ENCODE assay signal across 8 mouse cellular contexts in the genomic region with DNA sequence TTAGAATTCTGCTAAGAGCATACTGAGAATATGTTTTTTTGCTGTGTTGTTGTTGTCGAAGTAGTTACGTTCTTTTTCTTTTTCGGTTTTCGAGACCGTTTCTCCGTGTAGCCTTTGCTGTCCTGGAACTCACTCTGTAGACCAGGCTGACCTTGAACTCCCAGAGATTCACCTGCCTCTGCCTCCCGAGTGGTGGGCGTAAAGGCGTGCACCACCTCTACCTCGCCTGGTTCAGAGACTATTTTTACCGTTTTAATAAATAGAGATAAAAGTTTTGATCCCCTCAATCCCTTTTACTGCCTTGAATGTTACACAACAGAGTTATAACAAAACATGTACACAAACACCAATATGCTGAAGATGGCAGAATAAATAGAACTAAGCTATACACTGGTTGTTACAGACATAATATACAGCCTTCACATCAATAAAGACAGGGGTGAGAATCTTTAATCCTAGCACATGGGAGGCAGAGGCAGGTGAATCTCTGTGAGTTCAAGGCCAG. TPM values are rescaled to one million over a fixed set of nuclear protein-coding genes. Genes with fewer than 3 reads are reported as not detected.
DNase-seq lines count a peak whose midpoint lies in the region; ATAC-seq and TF ChIP-seq lines count a peak whose summit lies in the region.

No protein-coding gene starts in this region.

- peak overlapping the region; percentile 69 for H3K4me2 ChIP-seq in embryonic facial prominence, embryonic 13.5 days
- H3K4me2 ChIP-seq in intestine, embryonic 16.5 days (ENCODE audit: low read depth, low read length) = peak overlapping the region; percentile 75
- H3K4me2 ChIP-seq in neural tube, embryonic 12.5 days (replicated peaks) = peak overlapping the region; percentile 66

- peak overlapping the region; percentile 53; the same call in 1 of the 2 replicates for H3K4me3 ChIP-seq in liver, adult 2 months (ENCODE audit: insufficient read depth, low read depth, low read length)
- peak overlapping the region; percentile 43 for H3K4me3 ChIP-seq in embryonic facial prominence, embryonic 13.5 days
- H3K4me3 ChIP-seq in intestine, embryonic 16.5 days (ENCODE audit: low read length) = peak overlapping the region; percentile 45
- peak overlapping the region; percentile 27 for H3K4me3 ChIP-seq in neural tube, embryonic 12.5 days

- H3K9ac ChIP-seq in liver, adult 2 months (ENCODE audit: low read depth, low read length) = peak overlapping the region; percentile 18; the same call in 1 of the 2 replicates
- H3K9ac ChIP-seq in embryonic facial prominence, embryonic 13.5 days = peak overlapping the region; percentile 68
- peak overlapping the region; percentile 68 for H3K9ac ChIP-seq in intestine, embryonic 16.5 days (ENCODE audit: low read depth, low read length)
- peak overlapping the region; percentile 26; the same call in 1 of the 2 replicates for H3K9ac ChIP-seq in neural tube, embryonic 12.5 days

- no peak for TF ChIP-seq CTCF in liver, adult 2 months (IDR thresholded peaks at IDR 0.05; ENCODE audit: low read depth, low read length)

- no peak overlapping the region for H3K27ac ChIP-seq in liver, adult 2 months (replicated peaks; ENCODE audit: insufficient read depth, low read depth, low read length)
- H3K27ac ChIP-seq in embryonic facial prominence, embryonic 13.5 days = no peak overlapping the region
- H3K27ac ChIP-seq in intestine, embryonic 16.5 days (ENCODE audit: low read length) = no peak overlapping the region
- no peak overlapping the region for H3K27ac ChIP-seq in neural tube, embryonic 12.5 days

- H3K4me1 ChIP-seq in liver, adult 2 months (ENCODE audit: control insufficient read depth, insufficient read depth, low read length) = peaks cover 2% of the 10 kb centered on the region; the same call in 1 of the 2 replicates
- H3K4me1 ChIP-seq in embryonic facial prominence, embryonic 13.5 days = peaks cover 9% of the 10 kb centered on the region; the same call in 1 of the 2 replicates
- H3K4me1 ChIP-seq in intestine, embryonic 16.5 days (ENCODE audit: control insufficient read depth, insufficient read depth, low read length) = no peaks in the 10 kb centered on the region; the same call in 1 of the 2 replicates
- peaks cover 9% of the 10 kb centered on the region; the same call in 1 of the 2 replicates for H3K4me1 ChIP-seq in neural tube, embryonic 12.5 days

- no peaks in the 10 kb centered on the region for H3K9me3 ChIP-seq in embryonic facial prominence, embryonic 13.5 days
- no peaks in the 10 kb centered on the region for H3K9me3 ChIP-seq in intestine, embryonic 16.5 days (ENCODE audit: control insufficient read depth, low read length)
- no peaks in the 10 kb centered on the region for H3K9me3 ChIP-seq in neural tube, embryonic 12.5 days

- TF ChIP-seq POLR2A in liver, adult 2 months (IDR thresholded peaks at IDR 0.05; ENCODE audit: extremely low read depth, insufficient read depth, low read length) = no peak

- 63% methylated on average over 11 of the region's 11 CpGs for WGBS in liver, adult 2 months
- 56% methylated on average over 11 of the region's 11 CpGs for WGBS in embryonic facial prominence, embryonic 13.5 days
- WGBS in intestine, embryonic 16.5 days = 61% methylated on average over 11 of the region's 11 CpGs
- 60% methylated on average over 11 of the region's 11 CpGs for WGBS in neural tube, embryonic 12.5 days

- ATAC-seq in embryonic facial prominence, embryonic 13.5 days (ENCODE audit: insufficient number of reproducible peaks, insufficient read depth, low FRiP score, low TSS enrichment, low read depth) = no peak
- no peak for ATAC-seq in intestine, embryonic 16.5 days
- ATAC-seq in neural tube, embryonic 12.5 days (ENCODE audit: low FRiP score, low read depth) = no peak

- H3K27me3 ChIP-seq in liver, adult 2 months (ENCODE audit: control insufficient read depth, insufficient read depth, low read length) = no peaks in the 10 kb centered on the region
- peaks cover 9% of the 10 kb centered on the region; the same call in 1 of the 2 replicates for H3K27me3 ChIP-seq in embryonic facial prominence, embryonic 13.5 days
- H3K27me3 ChIP-seq in intestine, embryonic 16.5 days (replicated peaks; ENCODE audit: control insufficient read depth, insufficient read depth, low read length) = no peaks in the 10 kb centered on the region
- H3K27me3 ChIP-seq in neural tube, embryonic 12.5 days (replicated peaks) = 0 out of 2 replicates have a peak, but pooled peaks cover 4% of the 10 kb centered on the region

- no peaks in the 10 kb centered on the region for H3K36me3 ChIP-seq in liver, adult 2 months (ENCODE audit: control insufficient read depth, insufficient read depth, low read length)
- no peaks in the 10 kb centered on the region for H3K36me3 ChIP-seq in embryonic facial prominence, embryonic 13.5 days
- no peaks in the 10 kb centered on the region for H3K36me3 ChIP-seq in intestine, embryonic 16.5 days (ENCODE audit: control insufficient read depth, insufficient read depth, low read length)
- no peaks in the 10 kb centered on the region for H3K36me3 ChIP-seq in neural tube, embryonic 12.5 days

- DNase-seq in liver, adult 2 months (ENCODE audit: extremely low read depth, low read depth, low spot score) = no peak
- DNase-seq in liver = no peak
- DNase-seq in adrenal gland, adult 2 months = no peak
- DNase-seq in yolk sac, embryonic 10.5 days (ENCODE audit: low spot score) = no peak
- no peak for DNase-seq in adrenal gland, adult 18-20 months (ENCODE audit: low spot score in 2 of 2)

- no peaks in the 10 kb centered on the region for H3K79me2 ChIP-seq in liver, adult 2 months (ENCODE audit: control insufficient read depth, insufficient read depth, low read length)

RNA-seq across cellular contexts. Expression of a gene that starts 14.1 kb away (rescaled TPM):
- total RNA-seq in liver, adult 2 months (2014; rRNA removed) = 32.8 and 33.1 TPM in 2 replicates
- 17.0 and 23.7 TPM in 2 replicates for polyA plus RNA-seq in liver, adult 2 months (2012; rRNA removed)
- 161 and 169 TPM in 2 replicates for polyA plus RNA-seq in embryonic facial prominence, embryonic 13.5 days (2015; fragmentation: Nextera tagmentation; extraction: Ambion mirVana)
- polyA plus RNA-seq in intestine, embryonic 16.5 days (2015; fragmentation: Nextera tagmentation; extraction: Ambion mirVana) = 105 and 110 TPM in 2 replicates
- polyA plus RNA-seq in neural tube, embryonic 12.5 days (2016; fragmentation: Nextera tagmentation; extraction: Ambion mirVana) = 216 and 225 TPM in 2 replicates
- 10 to 100 TPM; 49.8 to 72.7 TPM for total RNA-seq in adrenal gland, adult 2 months (2021)
- 62.5 and 78.5 TPM in 2 replicates for polyA plus RNA-seq in adrenal gland, adult 2 months (2012; rRNA removed)
- 10 to 100 TPM; 79.2 to 79.5 TPM for total RNA-seq in adrenal gland, adult 18-20 months (2021)

Comparison
In these comparisons a context has a peak if more than half of its experiments do, and no peak if none do; other contexts are left out.
1. H3K9ac ChIP-seq: peak in every context shown above with its lines; median percentile 68 in embryonic facial prominence, embryonic 13.5 days; 68 in intestine, embryonic 16.5 days; 26 in neural tube, embryonic 12.5 days; 18 in liver, adult 2 months.